Mouse (Mus musculus) CD4-positive, CD25-positive, alpha-beta regulatory T cell (primary cell): Measurements from ENCODE around the gene Pawr. TPM values are rescaled to one million over a fixed set of nuclear protein-coding genes. Genes with fewer than 3 reads are reported as not detected.

ENCODE experiments used
- polyA plus RNA-seq: library from polyadenylated mRNA; unstranded; fragments of 100-300 nt; shearing (Covaris generic); gene quantifications from one replicate; pipeline ENCODE4 v1.2.1, GENCODE M21; 2017

Gene Pawr
- 0.20 TPM for polyA plus RNA-seq

DNA sequence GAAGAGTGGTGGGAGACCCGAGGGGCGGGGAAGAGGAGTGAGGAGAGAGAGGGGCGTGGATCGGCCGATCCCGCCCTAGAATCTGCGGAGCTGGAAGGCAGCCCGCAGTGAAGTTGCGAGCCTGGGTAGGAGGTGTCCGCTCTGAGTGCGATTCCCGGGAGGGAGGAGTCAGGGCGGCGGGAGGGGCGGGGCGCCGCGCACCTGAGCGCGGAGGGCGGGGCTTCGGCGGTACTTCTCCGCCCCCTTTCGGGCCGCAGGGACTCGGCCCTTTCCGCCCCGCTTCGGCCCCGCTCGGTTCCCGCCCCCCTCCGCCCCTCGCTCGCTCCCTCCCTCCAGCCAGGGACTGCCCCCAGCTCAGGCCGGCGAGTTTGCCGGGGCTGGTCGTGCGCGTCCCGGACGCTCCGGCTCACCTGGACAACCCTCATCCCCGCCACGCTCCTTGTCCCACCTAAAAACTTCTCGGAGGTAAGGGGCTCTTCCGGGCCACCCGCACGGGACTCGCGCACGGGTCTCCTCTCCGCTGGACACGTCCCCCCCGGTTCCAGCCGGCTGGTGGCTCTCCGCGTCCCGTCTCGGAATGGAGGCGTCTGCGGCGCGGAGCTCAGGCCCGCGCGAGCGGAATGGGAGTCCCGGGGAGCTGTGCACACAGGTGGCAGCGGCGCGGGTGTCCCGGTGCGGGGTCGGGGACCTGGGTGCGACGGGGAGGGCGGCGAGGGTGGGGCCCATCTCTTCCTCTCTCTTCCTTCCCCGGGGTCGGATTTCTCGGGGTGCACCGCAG is at the start of gene Pawr:
Gene Pawr (plus strand): TSS at position 338 of the 778 bp plus-strand sequence.

Other genes with a start within 250 kb of the Pawr start
- gene Ppp1r12a, start 169.9 kb upstream of the Pawr start, polyA plus RNA-seq = 93.2 TPM